28 mouse cellular contexts compared by ENCODE assay signal in the genomic region with DNA sequence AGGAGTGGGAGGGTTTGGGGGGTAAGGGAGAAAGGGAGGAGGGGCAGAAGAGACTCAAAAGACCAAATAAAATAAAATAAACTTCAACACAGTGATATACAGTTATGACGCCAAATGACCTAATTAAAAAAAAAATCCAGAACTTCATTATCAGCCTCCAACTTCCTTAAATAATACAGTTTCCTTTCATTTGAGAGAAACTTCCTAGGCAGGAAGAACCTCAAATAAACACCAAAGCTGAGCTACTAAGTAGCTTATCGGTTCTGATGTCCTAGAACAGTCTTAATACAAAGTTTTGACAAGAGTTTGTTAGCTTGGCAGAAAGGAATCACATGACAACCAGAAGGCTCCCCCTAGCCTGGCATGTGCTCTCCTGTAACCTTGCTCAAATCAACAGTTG.
A peak's percentile ranks its signal among the peaks of the same experiment; 100 is the strongest.
DNase-seq lines count a peak whose midpoint lies in the region; ATAC-seq and TF ChIP-seq lines count a peak whose summit lies in the region.
"Had no signal": no experiment of that assay in that cellular context is flagged by ENCODE, and none has a peak within 500 bp of the region (broad histone marks: within the 10 kb centered on the region; RNA-seq: fewer than 3 reads in every experiment).

No protein-coding gene starts in this region.

- ATAC-seq in heart, embryonic 13.5 days (ENCODE audit: extremely low read depth, insufficient number of reproducible peaks, low FRiP score, low TSS enrichment) = no peak; the same call in 1 of the 2 replicates
- ATAC-seq in lung, embryonic 16.5 days (ENCODE audit: low read depth) = no peak
- ATAC-seq: CD4-positive, CD25-positive, alpha-beta regulatory T cell, adult 4 months; forebrain, embryonic 16.5 days; hindbrain, postnatal 0 days; intestine, embryonic 15.5 days; midbrain, embryonic 16.5 days had no signal

- no peaks in the 10 kb centered on the region for H3K27me3 ChIP-seq in heart, embryonic 13.5 days (replicated peaks)
- no peaks in the 10 kb centered on the region for H3K27me3 ChIP-seq in liver, adult 2 months (ENCODE audit: control insufficient read depth, insufficient read depth, low read length)
- H3K27me3 ChIP-seq in lung, embryonic 16.5 days (ENCODE audit: control insufficient read depth, insufficient read depth, low read depth, low read length) = no peaks in the 10 kb centered on the region
- H3K27me3 ChIP-seq: embryonic facial prominence, embryonic 13.5 days; intestine, embryonic 15.5 days; limb, embryonic 12.5 days; liver, embryonic 13.5 days; lung, embryonic 15.5 days had no signal

- WGBS in heart, embryonic 13.5 days = 53% methylated on average over 2 of the region's 2 CpGs
- WGBS in liver, adult 2 months = 70% methylated on average over 2 of the region's 2 CpGs
- 40% methylated on average over 2 of the region's 2 CpGs for WGBS in lung, embryonic 16.5 days

- H3K79me2 ChIP-seq in liver, adult 2 months (ENCODE audit: control insufficient read depth, insufficient read depth, low read length) = no peaks in the 10 kb centered on the region

- H3K4me3 ChIP-seq in heart, embryonic 13.5 days = no peak overlapping the region
- no peak overlapping the region for H3K4me3 ChIP-seq in liver, adult 2 months (ENCODE audit: insufficient read depth, low read depth, low read length)
- no peak overlapping the region for H3K4me3 ChIP-seq in lung, embryonic 16.5 days (ENCODE audit: low read length)
- H3K4me3 ChIP-seq: embryonic facial prominence, embryonic 13.5 days; intestine, embryonic 15.5 days; limb, embryonic 12.5 days; liver, embryonic 13.5 days; lung, embryonic 15.5 days had no signal

- no peak overlapping the region for H3K9ac ChIP-seq in heart, embryonic 13.5 days
- no peak overlapping the region for H3K9ac ChIP-seq in liver, adult 2 months (ENCODE audit: low read depth, low read length)
- no peak overlapping the region for H3K9ac ChIP-seq in lung, embryonic 16.5 days (ENCODE audit: low read length)
- H3K9ac ChIP-seq: embryonic facial prominence, embryonic 13.5 days; intestine, embryonic 15.5 days; limb, embryonic 12.5 days; liver, embryonic 13.5 days; lung, embryonic 15.5 days had no signal

- peaks cover 30% of the 10 kb centered on the region for H3K4me1 ChIP-seq in heart, embryonic 13.5 days
- H3K4me1 ChIP-seq in liver, adult 2 months (ENCODE audit: control insufficient read depth, insufficient read depth, low read length) = peaks cover 2% of the 10 kb centered on the region; the same call in 1 of the 2 replicates
- no peaks in the 10 kb centered on the region for H3K4me1 ChIP-seq in lung, embryonic 16.5 days (replicated peaks; ENCODE audit: control insufficient read depth, insufficient read depth, low read length)
- H3K4me1 ChIP-seq: embryonic facial prominence, embryonic 13.5 days; intestine, embryonic 15.5 days; limb, embryonic 12.5 days; liver, embryonic 13.5 days; lung, embryonic 15.5 days had no signal

- H3K4me2 ChIP-seq in heart, embryonic 13.5 days = no peak overlapping the region
- no peak overlapping the region for H3K4me2 ChIP-seq in lung, embryonic 16.5 days (ENCODE audit: low read depth, low read length)
- H3K4me2 ChIP-seq: embryonic facial prominence, embryonic 13.5 days; intestine, embryonic 15.5 days; limb, embryonic 12.5 days; liver, embryonic 13.5 days; lung, embryonic 15.5 days; midbrain, embryonic 11.5 days had no signal

- TF ChIP-seq CTCF in liver, adult 2 months (IDR thresholded peaks at IDR 0.05; ENCODE audit: low read depth, low read length) = no peak

- H3K27ac ChIP-seq in heart, embryonic 13.5 days (replicated peaks) = peak overlapping the region; percentile 39; the same call in 1 of the 2 replicates
- peak overlapping the region; percentile 76 for H3K27ac ChIP-seq in liver, adult 2 months (replicated peaks; ENCODE audit: insufficient read depth, low read depth, low read length)
- H3K27ac ChIP-seq in lung, embryonic 16.5 days (ENCODE audit: low read length) = 0 out of 2 replicates have a peak overlapping the region, but pooled peaks have one; percentile 27
- H3K27ac ChIP-seq: embryonic facial prominence, embryonic 13.5 days; hindbrain, postnatal 0 days; intestine, embryonic 15.5 days; limb, embryonic 12.5 days; liver, embryonic 13.5 days; lung, embryonic 15.5 days; stomach, postnatal 0 days had no signal

- no peak for TF ChIP-seq POLR2A in liver, adult 2 months (IDR thresholded peaks at IDR 0.05; ENCODE audit: extremely low read depth, insufficient read depth, low read length)

- DNase-seq in heart, adult 11 months = no peak
- peak; percentile 24 for DNase-seq in liver, adult 2 months (ENCODE audit: extremely low read depth, low read depth, low spot score)
- DNase-seq in liver = no peak
- peak; percentile 54 for DNase-seq in lung, postnatal 36 days
- no peak for DNase-seq in layer of hippocampus, postnatal 10 days (ENCODE audit: low spot score in 2 of 2)
- DNase-seq: adrenal gland, postnatal 14 days; cerebellum, adult 11-12 months; cerebellum, postnatal 10 days; gastrocnemius, postnatal 10 days; kidney, adult 9 months; kidney, postnatal 14 days; layer of hippocampus, adult 9-11 months; liver, embryonic 13.5 days; spleen, adult 18-20 months; thymus, adult 18-20 months; thymus, postnatal 25 days had no signal

- H3K9me3 ChIP-seq in heart, embryonic 13.5 days = no peaks in the 10 kb centered on the region
- no peaks in the 10 kb centered on the region for H3K9me3 ChIP-seq in lung, embryonic 16.5 days (ENCODE audit: control insufficient read depth, low read length)
- H3K9me3 ChIP-seq: embryonic facial prominence, embryonic 13.5 days; intestine, embryonic 15.5 days; limb, embryonic 12.5 days; liver, embryonic 13.5 days; lung, embryonic 15.5 days had no signal

- H3K36me3 ChIP-seq in heart, embryonic 13.5 days = no peaks in the 10 kb centered on the region
- H3K36me3 ChIP-seq in liver, adult 2 months (ENCODE audit: control insufficient read depth, insufficient read depth, low read length) = no peaks in the 10 kb centered on the region
- no peaks in the 10 kb centered on the region for H3K36me3 ChIP-seq in lung, embryonic 16.5 days (ENCODE audit: control insufficient read depth, insufficient read depth, low read length)
- H3K36me3 ChIP-seq: embryonic facial prominence, embryonic 13.5 days; intestine, embryonic 15.5 days; limb, embryonic 12.5 days; liver, embryonic 13.5 days; lung, embryonic 15.5 days had no signal

Comparison
In these comparisons a context has a peak if more than half of its experiments do, and no peak if none do; other contexts are left out.
1. DNase-seq: peak in liver, adult 2 months (single experiment) and lung, postnatal 36 days (single experiment); none in heart, adult 11 months (single experiment), liver (single experiment) and layer of hippocampus, postnatal 10 days (0 of 2).
2. Peak in every context shown above with its lines, with median percentiles within 50 percentile points of each other: H3K27ac ChIP-seq.